Mouse (Mus musculus): ENCODE results near the gene Rsph1.

DNA sequence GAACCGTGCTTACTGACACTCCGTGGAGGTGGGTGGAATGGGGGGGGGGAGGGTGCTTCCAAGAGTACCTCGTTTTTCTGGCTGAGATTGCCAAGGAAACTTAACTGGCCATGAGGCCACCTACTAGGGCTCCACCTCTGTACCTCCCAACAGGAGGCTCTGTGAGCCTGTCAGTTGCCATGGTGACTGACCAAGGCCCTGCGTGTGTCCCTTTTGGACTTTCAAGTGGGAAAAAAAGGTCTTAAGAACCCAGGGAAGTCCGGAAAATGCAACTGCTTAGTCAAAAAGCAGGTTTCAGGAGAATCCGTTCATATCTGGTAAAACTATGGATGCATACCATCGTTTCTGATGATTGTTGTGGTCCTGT, 5.5 kb upstream of the Rsph1 start:
- no peak for TF ChIP-seq POLR2A (IDR thresholded peaks at IDR 0.05; ENCODE audit: control insufficient read depth, extremely low read depth, insufficient read depth, low read length, poor library complexity)
- no peak for TF ChIP-seq CTCF (IDR thresholded peaks at IDR 0.05; ENCODE audit: borderline replicate concordance, control insufficient read depth, extremely low read depth, insufficient read depth, low read length, poor library complexity)

Data from thymus, adult 2 months (tissue).